Mouse (Mus musculus): ENCODE measurements around the gene Clic1. TPM values are rescaled to one million over a fixed set of nuclear protein-coding genes. Genes with fewer than 3 reads are reported as not detected.

The Clic1 gene
- polyA plus RNA-seq, 1 experiment from 2014 or later: 157 TPM

DNA sequence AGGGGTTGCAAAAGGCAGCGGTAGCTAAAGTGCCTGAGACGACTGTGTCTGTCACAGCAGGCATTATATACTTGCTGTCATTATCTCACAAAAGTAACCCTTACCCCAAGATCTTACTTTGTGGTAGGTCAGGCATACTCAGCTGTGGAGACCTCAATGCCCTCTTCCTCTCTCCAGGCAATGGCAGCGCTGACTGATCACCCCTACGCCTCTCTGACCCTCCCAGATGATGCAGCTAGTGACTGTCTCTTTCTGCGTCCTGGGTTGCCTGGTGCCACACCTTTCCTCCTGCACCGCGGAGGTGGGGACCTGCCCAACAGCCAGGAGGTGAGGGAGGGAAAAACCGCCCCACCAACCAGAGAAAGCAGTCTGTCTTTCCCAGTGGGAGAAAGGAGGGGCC lies 11.5 kb downstream of the Clic1 start:
- 0 out of 2 replicates have a peak overlapping the region, but pooled peaks have one; percentile 15 for H3K4me2 ChIP-seq (replicated peaks)
- H3K9me3 ChIP-seq (replicated peaks): no peaks in the 10 kb centered on the region
- peak overlapping the region; percentile 73; the same call in 1 of the 2 replicates for H3K4me3 ChIP-seq
- H3K9ac ChIP-seq: no peak overlapping the region
- H3K27ac ChIP-seq: no peak overlapping the region
- 83% methylated on average over 8 of the region's 8 CpGs for WGBS
- no peak for ATAC-seq (ENCODE audit: low FRiP score)
- H3K4me1 ChIP-seq: peaks cover 50% of the 10 kb centered on the region
- peaks cover 29% of the 10 kb centered on the region for H3K36me3 ChIP-seq
- peaks cover 34% of the 10 kb centered on the region for H3K27me3 ChIP-seq

- Histone ChIP-seq H3K27ac (no peak overlapping the region), H3K4me3 (no peak overlapping the region), H3K9ac (no peak overlapping the region), H3K9me3 (replicated peaks) (no peaks in the 10 kb centered on the region), H3K27me3 (peaks cover 52% of the 10 kb centered on the region), H3K4me1 (peaks cover 47% of the 10 kb centered on the region), H3K36me3 (peaks cover 28% of the 10 kb centered on the region), H3K4me2 (replicated peaks) (no peak overlapping the region)
- ATAC-seq (ENCODE audit: low FRiP score): no peak
- WGBS: 90% methylated on average over 3 of the region's 3 CpGs
These were observed 13.7 kb downstream of the Clic1 start for GRCm38 (mm10) chr17:35063466-35063865.

DNA sequence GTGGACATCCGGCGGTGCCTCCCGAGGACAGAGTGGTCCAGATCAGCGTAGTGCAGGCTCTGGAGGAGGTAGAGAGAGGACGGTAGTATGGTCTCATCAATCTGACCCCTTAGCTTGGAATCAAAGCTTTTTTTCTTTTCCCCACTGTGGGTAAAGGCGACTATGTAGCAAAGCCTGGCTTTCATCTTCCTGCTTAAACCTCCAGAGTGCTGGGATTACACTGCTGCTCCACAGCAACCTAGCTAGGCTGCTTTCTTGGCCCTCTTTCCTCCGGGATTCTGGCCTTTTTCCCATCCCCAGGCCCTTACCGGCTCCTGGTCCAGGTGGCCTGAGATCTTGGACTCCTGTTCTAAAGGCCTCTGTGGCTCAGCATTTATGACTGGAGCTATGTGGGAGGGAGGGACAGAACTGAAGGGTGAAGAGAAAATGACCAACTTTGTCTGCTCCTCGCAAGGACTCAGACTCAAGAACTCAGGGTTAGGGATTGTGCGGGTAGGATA lies 14.7 kb downstream of the Clic1 start:
- Histone ChIP-seq H3K27ac (no peak overlapping the region), H3K4me2 (replicated peaks) (peak overlapping the region; percentile 57), H3K9ac (no peak overlapping the region; the same call in 1 of the 2 replicates), H3K4me1 (peaks cover 43% of the 10 kb centered on the region), H3K36me3 (peaks cover 28% of the 10 kb centered on the region), H3K4me3 (peak overlapping the region; percentile 25; the same call in 1 of the 2 replicates), H3K9me3 (replicated peaks) (no peaks in the 10 kb centered on the region), H3K27me3 (peaks cover 52% of the 10 kb centered on the region)
- no peak for ATAC-seq (ENCODE audit: low FRiP score)
- 33% methylated on average over 10 of the region's 10 CpGs for WGBS

DNA sequence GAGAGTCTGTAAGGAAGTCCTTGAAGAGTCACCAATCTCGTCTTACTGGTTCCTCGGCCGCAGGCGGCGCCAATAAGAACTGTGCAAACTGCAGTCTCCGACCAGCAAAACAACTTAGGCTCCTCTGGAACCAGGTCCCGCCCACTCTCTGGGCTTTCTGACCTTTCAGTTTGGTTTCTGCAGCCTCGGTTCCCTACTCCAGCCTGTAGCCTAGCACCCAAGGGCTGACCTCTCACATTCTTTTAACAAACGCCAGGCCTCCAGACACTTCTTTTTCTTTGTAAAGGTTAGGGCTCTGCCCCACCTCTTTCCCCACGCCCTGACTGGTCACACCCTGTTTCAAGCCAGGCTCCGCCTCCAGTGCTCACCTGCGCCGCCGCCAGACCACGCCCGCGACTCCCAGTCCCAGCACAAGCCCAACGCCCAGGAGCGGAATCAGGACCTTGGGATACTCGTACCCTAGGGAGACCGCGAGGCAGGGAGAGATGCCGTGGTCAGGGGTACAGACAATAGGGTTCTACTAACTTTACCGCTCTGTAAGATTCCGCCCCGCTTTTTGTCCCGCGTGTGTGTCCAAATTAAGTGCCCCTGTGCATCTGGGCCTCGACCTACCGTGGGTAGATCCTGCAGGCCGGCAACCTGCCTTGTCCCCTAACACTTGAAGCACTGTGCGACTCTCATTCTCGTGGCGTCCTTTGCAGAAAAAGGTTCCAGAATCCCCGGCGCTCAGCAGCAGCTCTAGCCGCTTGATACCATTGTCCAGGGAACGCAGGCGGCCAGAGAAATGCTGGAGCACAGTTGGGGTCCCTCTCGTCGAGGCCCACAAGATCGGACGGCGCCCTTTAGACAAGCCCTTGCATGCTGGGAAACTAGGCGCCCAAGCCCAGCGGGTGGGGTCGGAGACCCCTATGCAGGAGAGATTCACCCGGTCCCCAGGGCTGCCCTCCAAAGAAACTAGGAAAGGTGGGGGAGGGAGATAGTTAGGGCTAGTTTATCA lies 15.5 kb downstream of the Clic1 start, which contains the start of gene Ly6g6c:
TSS of gene Ly6g6c (plus strand) at position 438 of the 997 bp plus-strand sequence.
- ATAC-seq (ENCODE audit: low FRiP score): no peak
- Histone ChIP-seq H3K27me3 (peaks cover 52% of the 10 kb centered on the region), H3K36me3 (peaks cover 27% of the 10 kb centered on the region), H3K9me3 (replicated peaks) (no peaks in the 10 kb centered on the region), H3K4me1 (peaks cover 37% of the 10 kb centered on the region), H3K9ac (peak within 1 kb of the TSS; percentile 49), H3K4me3 (peak within 1 kb of the TSS; percentile 25), H3K4me2 (replicated peaks) (peak within 1 kb of the TSS; percentile 57), H3K27ac (no peak within 1 kb of the TSS)
- WGBS: under 1% methylated on average over 48 of the region's 48 CpGs

- Histone ChIP-seq H3K4me2 (replicated peaks) (peak within 1 kb of the TSS; percentile 57), H3K36me3 (peaks cover 19% of the 10 kb centered on the region), H3K27ac (no peak within 1 kb of the TSS), H3K9me3 (replicated peaks) (no peaks in the 10 kb centered on the region), H3K4me1 (peaks cover 29% of the 10 kb centered on the region), H3K4me3 (peak within 1 kb of the TSS; percentile 25), H3K27me3 (peaks cover 52% of the 10 kb centered on the region), H3K9ac (peak within 1 kb of the TSS; percentile 49)
- ATAC-seq (ENCODE audit: low FRiP score): no peak
- WGBS: 45% methylated on average over 10 of the region's 10 CpGs
These were observed 16.3 kb downstream of the Clic1 start, which contains the start of gene Mpig6b for GRCm38 (mm10) chr17:35066084-35066483. Gene Mpig6b (minus strand): TSS chr17:35066184.

DNA sequence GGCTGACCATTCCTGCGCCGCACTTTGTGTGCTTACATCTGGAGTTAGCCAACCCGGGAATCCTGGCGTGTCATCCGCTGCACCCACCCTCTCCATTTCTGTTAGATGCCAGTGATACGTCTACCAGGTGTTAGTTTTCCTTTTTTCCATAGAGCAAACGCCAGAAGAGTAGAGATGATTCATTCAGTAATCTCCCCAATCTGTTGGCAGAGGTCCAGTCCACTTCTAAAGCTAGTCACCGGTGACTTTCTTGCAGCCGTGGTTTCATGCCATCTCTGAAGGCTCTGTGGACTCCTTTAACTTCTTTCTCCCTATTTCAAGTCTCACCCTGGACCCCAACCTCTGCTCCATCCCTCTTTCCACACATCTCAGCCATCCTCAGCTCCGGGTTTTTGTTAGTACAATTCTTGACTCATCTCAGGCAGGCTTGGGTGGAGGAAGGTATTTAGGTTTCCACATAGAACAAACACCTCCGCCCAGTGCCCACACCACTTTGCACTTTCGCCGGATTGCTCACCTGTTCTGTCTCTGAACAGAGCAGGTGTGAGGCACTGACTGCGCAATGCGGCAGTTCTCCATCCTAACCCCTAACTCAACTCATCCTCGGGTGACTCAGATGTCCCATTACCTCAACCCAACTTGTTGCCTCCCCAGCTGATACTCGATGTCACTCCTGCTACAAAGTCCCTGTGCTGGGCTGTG lies 18.6 kb downstream of the Clic1 start:
- 86% methylated on average over 17 of the region's 17 CpGs for WGBS
- Histone ChIP-seq H3K4me2 (replicated peaks) (no peak overlapping the region), H3K9ac (no peak overlapping the region), H3K27ac (no peak overlapping the region), H3K4me3 (no peak overlapping the region), H3K4me1 (peaks cover 21% of the 10 kb centered on the region), H3K27me3 (peaks cover 46% of the 10 kb centered on the region), H3K36me3 (no peaks in the 10 kb centered on the region), H3K9me3 (replicated peaks) (no peaks in the 10 kb centered on the region)
- ATAC-seq (ENCODE audit: low FRiP score): no peak

DNA sequence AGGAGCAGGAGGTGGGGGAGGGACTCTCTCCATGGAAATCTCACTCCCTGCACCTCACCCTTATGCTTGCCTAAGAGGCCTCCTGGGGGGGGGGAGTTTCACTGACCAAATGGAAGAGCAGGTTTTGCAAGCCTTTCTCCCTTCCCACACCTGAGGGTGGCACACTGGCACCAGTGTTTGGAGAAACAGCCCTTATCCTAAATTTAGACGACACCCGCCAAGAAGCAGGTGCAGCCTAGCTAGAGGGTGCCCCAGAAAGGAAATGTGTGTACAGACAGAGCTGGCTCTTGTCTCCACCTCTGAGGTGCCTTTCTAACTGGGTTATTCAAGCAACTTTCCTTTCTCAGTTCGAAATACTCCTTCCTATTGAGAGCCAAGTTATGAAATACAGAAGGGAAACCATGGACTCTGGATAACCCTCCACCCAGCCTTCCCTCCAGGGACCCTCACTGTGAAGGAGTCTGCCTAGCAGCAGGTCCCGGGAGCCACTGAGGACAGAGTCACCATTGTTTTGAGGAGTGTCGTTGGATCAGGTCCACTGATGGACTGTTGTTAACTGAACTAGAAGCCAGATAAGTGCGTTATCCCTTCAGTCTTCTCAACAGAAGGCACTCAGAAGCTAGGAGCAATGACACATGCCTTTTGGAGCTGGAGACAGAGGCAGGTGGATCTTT lies 20.9 kb downstream of the Clic1 start:
- Histone ChIP-seq H3K4me1 (peaks cover 4% of the 10 kb centered on the region), H3K27me3 (peaks cover 28% of the 10 kb centered on the region), H3K9me3 (replicated peaks) (no peaks in the 10 kb centered on the region), H3K4me3 (no peak overlapping the region), H3K9ac (no peak overlapping the region; the same call in 1 of the 2 replicates), H3K4me2 (replicated peaks) (no peak overlapping the region), H3K27ac (no peak overlapping the region), H3K36me3 (no peaks in the 10 kb centered on the region)
- no peak for ATAC-seq (ENCODE audit: low FRiP score)
- WGBS: 67% methylated on average over 6 of the region's 6 CpGs

DNA sequence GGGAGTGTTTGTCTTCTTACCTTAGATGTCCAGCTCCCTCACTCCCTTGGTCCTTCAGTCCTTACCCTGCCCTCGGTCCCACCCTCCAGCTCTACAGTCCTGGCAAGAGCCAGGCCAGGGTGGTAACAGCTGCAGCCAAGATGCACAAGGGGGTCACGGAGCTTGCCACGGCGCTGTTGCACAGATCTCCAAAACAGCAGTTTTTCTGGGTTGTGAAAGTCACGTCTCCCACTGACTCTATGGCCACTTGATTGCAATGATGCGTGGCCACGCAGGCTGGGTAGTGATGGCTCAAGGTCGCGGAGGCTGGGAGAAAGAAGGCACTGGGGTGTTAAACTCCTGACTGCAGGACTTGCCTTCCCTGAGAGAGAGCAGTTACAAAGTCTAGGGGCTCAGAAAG lies 21.7 kb downstream of the Clic1 start:
- Histone ChIP-seq H3K4me2 (replicated peaks) (no peak overlapping the region), H3K4me3 (no peak overlapping the region), H3K4me1 (peaks cover 2% of the 10 kb centered on the region; the same call in 1 of the 2 replicates), H3K27me3 (peaks cover 21% of the 10 kb centered on the region), H3K9me3 (replicated peaks) (no peaks in the 10 kb centered on the region), H3K9ac (no peak overlapping the region), H3K36me3 (no peaks in the 10 kb centered on the region), H3K27ac (no peak overlapping the region)
- 77% methylated on average over 9 of the region's 9 CpGs for WGBS
- ATAC-seq (ENCODE audit: low FRiP score): no peak

DNA sequence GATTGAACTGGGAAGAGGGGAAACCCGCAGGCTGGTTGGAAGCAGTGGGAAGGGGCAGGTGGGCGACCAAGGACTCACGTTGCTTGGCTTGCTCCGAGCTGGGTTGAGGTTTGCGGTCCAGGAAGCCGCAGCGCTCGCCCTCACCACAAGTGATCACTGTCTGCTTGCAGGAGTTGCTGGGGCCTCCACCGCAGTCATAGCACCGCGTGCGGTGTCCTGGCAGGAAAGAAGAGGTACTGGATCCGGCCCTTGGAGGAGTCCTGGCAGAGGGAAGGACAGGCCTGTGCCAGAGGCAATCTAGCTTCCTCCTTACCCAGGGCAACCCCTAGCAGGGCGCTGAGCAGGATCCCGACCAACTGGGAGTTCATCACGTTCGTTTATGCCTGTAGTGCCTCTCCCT lies 24.3 kb downstream of the Clic1 start:
- 51% methylated on average over 17 of the region's 17 CpGs for WGBS
- no peaks in the 10 kb centered on the region for H3K36me3 ChIP-seq
- peaks cover 5% of the 10 kb centered on the region; the same call in 1 of the 2 replicates for H3K27me3 ChIP-seq
- no peaks in the 10 kb centered on the region for H3K9me3 ChIP-seq (replicated peaks)
- no peak overlapping the region for H3K27ac ChIP-seq
- H3K4me3 ChIP-seq: no peak overlapping the region
- no peak for ATAC-seq (ENCODE audit: low FRiP score)
- no peak overlapping the region for H3K4me2 ChIP-seq (replicated peaks)
- H3K4me1 ChIP-seq: peaks cover 18% of the 10 kb centered on the region
- H3K9ac ChIP-seq: no peak overlapping the region; the same call in 1 of the 2 replicates

GRCm38 (mm10) chr17:35076507-35077176 lies 26.9 kb downstream of the Clic1 start, which contains the start of gene Ly6g6e:
Gene Ly6g6e (plus strand): TSS chr17:35076902.
- H3K9me3 ChIP-seq (replicated peaks): no peaks in the 10 kb centered on the region
- peaks cover 18% of the 10 kb centered on the region for H3K4me1 ChIP-seq
- H3K4me2 ChIP-seq (replicated peaks): peak within 1 kb of the TSS; percentile 43
- no peak within 1 kb of the TSS for H3K27ac ChIP-seq
- no peaks in the 10 kb centered on the region for H3K36me3 ChIP-seq
- H3K4me3 ChIP-seq: peak within 1 kb of the TSS; percentile 14; the same call in 1 of the 2 replicates
- 27% methylated on average over 10 of the region's 10 CpGs for WGBS
- no peak for ATAC-seq (ENCODE audit: low FRiP score)
- peaks cover 8% of the 10 kb centered on the region; the same call in 1 of the 2 replicates for H3K27me3 ChIP-seq
- H3K9ac ChIP-seq: peak within 1 kb of the TSS; percentile 13; the same call in 1 of the 2 replicates

- no peak overlapping the region for H3K4me3 ChIP-seq
- 41% methylated on average over 2 of the region's 2 CpGs for WGBS
These were observed 27.5 kb downstream of the Clic1 start for GRCm38 (mm10) chr17:35077285-35077684.

More at GRCm38 (mm10) chr17:35077285-35077684, 27.5 kb downstream of the Clic1 start:
- Histone ChIP-seq H3K4me1 (peaks cover 18% of the 10 kb centered on the region), H3K27me3 (peaks cover 8% of the 10 kb centered on the region; the same call in 1 of the 2 replicates), H3K4me2 (replicated peaks) (peak overlapping the region; percentile 43), H3K9me3 (replicated peaks) (no peaks in the 10 kb centered on the region), H3K9ac (peak overlapping the region; percentile 13; the same call in 1 of the 2 replicates), H3K36me3 (no peaks in the 10 kb centered on the region), H3K27ac (no peak overlapping the region)
- ATAC-seq (ENCODE audit: low FRiP score): no peak
